In genomic region chr6:116135971-116136632, GRCm38 (mm10) we compare ENCODE assay signal across 10 mouse cellular contexts. TPM values are rescaled to one million over a fixed set of nuclear protein-coding genes. Genes with fewer than 3 reads are reported as not detected.
DNase-seq lines count a peak whose midpoint lies in the region; ATAC-seq lines count a peak whose summit lies in the region.
"Had no signal": no experiment of that assay in that cellular context is flagged by ENCODE, and none has a peak within 500 bp of the region (broad histone marks: within the 10 kb centered on the region; RNA-seq: fewer than 3 reads in every experiment).

No protein-coding gene starts in this region.

- no peak overlapping the region for H3K27ac ChIP-seq in embryonic facial prominence, embryonic 14.5 days (replicated peaks; ENCODE audit: low read depth, low read length)
- H3K27ac ChIP-seq in embryonic facial prominence, embryonic 10.5 days (replicated peaks) = no peak overlapping the region
- H3K27ac ChIP-seq in midbrain, embryonic 16.5 days (ENCODE audit: low read length) = no peak overlapping the region
- no peak overlapping the region for H3K27ac ChIP-seq in midbrain, embryonic 15.5 days
- H3K27ac ChIP-seq in forebrain, embryonic 15.5 days (replicated peaks) = no peak overlapping the region
- H3K27ac ChIP-seq: neural tube, embryonic 12.5 days had no signal

- WGBS in embryonic facial prominence, embryonic 14.5 days = 44% methylated on average over 7 of the region's 7 CpGs
- WGBS in embryonic facial prominence, embryonic 10.5 days = 63% methylated on average over 7 of the region's 7 CpGs
- 59% methylated on average over 7 of the region's 7 CpGs for WGBS in midbrain, embryonic 16.5 days
- 58% methylated on average over 7 of the region's 7 CpGs for WGBS in midbrain, embryonic 15.5 days
- 60% methylated on average over 7 of the region's 7 CpGs for WGBS in forebrain, embryonic 15.5 days

- H3K9ac ChIP-seq in embryonic facial prominence, embryonic 14.5 days (ENCODE audit: low read depth, low read length) = no peak overlapping the region
- H3K9ac ChIP-seq in midbrain, embryonic 16.5 days (ENCODE audit: low read depth, low read length) = no peak overlapping the region
- no peak overlapping the region for H3K9ac ChIP-seq in midbrain, embryonic 15.5 days
- no peak overlapping the region for H3K9ac ChIP-seq in forebrain, embryonic 15.5 days (replicated peaks)
- H3K9ac ChIP-seq: neural tube, embryonic 12.5 days had no signal

- peaks cover 6% of the 10 kb centered on the region; the same call in 1 of the 2 replicates for H3K36me3 ChIP-seq in embryonic facial prominence, embryonic 14.5 days (ENCODE audit: control insufficient read depth, insufficient read depth, low read length)
- H3K36me3 ChIP-seq in embryonic facial prominence, embryonic 10.5 days (replicated peaks) = peaks cover 5% of the 10 kb centered on the region
- H3K36me3 ChIP-seq in midbrain, embryonic 16.5 days (ENCODE audit: control insufficient read depth, insufficient read depth, low read length) = no peaks in the 10 kb centered on the region
- no peaks in the 10 kb centered on the region for H3K36me3 ChIP-seq in midbrain, embryonic 15.5 days (replicated peaks)
- no peaks in the 10 kb centered on the region for H3K36me3 ChIP-seq in forebrain, embryonic 15.5 days

- no peak overlapping the region for H3K4me2 ChIP-seq in embryonic facial prominence, embryonic 14.5 days (ENCODE audit: low read depth, low read length)
- H3K4me2 ChIP-seq in midbrain, embryonic 16.5 days (ENCODE audit: low read length) = no peak overlapping the region
- no peak overlapping the region for H3K4me2 ChIP-seq in midbrain, embryonic 15.5 days
- H3K4me2 ChIP-seq in forebrain, embryonic 15.5 days (replicated peaks) = no peak overlapping the region
- H3K4me2 ChIP-seq: neural tube, embryonic 12.5 days had no signal

- no peaks in the 10 kb centered on the region for H3K27me3 ChIP-seq in embryonic facial prominence, embryonic 14.5 days (replicated peaks; ENCODE audit: control insufficient read depth, insufficient read depth, low read length)
- H3K27me3 ChIP-seq in embryonic facial prominence, embryonic 10.5 days (replicated peaks; ENCODE audit: low read depth, poor library complexity, severe bottlenecking) = no peaks in the 10 kb centered on the region
- H3K27me3 ChIP-seq in midbrain, embryonic 16.5 days (ENCODE audit: control insufficient read depth, insufficient read depth, low read depth, low read length) = no peaks in the 10 kb centered on the region
- no peaks in the 10 kb centered on the region for H3K27me3 ChIP-seq in midbrain, embryonic 15.5 days (replicated peaks)
- H3K27me3 ChIP-seq in forebrain, embryonic 15.5 days = no peaks in the 10 kb centered on the region
- H3K27me3 ChIP-seq: neural tube, embryonic 12.5 days had no signal

- no peak overlapping the region for H3K4me3 ChIP-seq in embryonic facial prominence, embryonic 14.5 days (ENCODE audit: low read depth, low read length)
- H3K4me3 ChIP-seq in embryonic facial prominence, embryonic 10.5 days = no peak overlapping the region
- H3K4me3 ChIP-seq in midbrain, embryonic 16.5 days (ENCODE audit: low read depth, low read length) = no peak overlapping the region
- H3K4me3 ChIP-seq in midbrain, embryonic 15.5 days = no peak overlapping the region
- no peak overlapping the region for H3K4me3 ChIP-seq in forebrain, embryonic 15.5 days
- H3K4me3 ChIP-seq: neural tube, embryonic 12.5 days had no signal

- no peaks in the 10 kb centered on the region for H3K4me1 ChIP-seq in embryonic facial prominence, embryonic 14.5 days (ENCODE audit: control insufficient read depth, insufficient read depth, low read length)
- H3K4me1 ChIP-seq in embryonic facial prominence, embryonic 10.5 days = no peaks in the 10 kb centered on the region
- peaks cover 5% of the 10 kb centered on the region; the same call in 1 of the 2 replicates for H3K4me1 ChIP-seq in midbrain, embryonic 16.5 days (ENCODE audit: control insufficient read depth, insufficient read depth, low read length)
- H3K4me1 ChIP-seq in midbrain, embryonic 15.5 days = peaks cover 6% of the 10 kb centered on the region
- peaks cover 6% of the 10 kb centered on the region; the same call in 1 of the 2 replicates for H3K4me1 ChIP-seq in forebrain, embryonic 15.5 days
- H3K4me1 ChIP-seq: neural tube, embryonic 12.5 days had no signal

- no peaks in the 10 kb centered on the region for H3K9me3 ChIP-seq in embryonic facial prominence, embryonic 14.5 days (ENCODE audit: control insufficient read depth, low read length)
- H3K9me3 ChIP-seq in embryonic facial prominence, embryonic 10.5 days = no peaks in the 10 kb centered on the region
- H3K9me3 ChIP-seq in midbrain, embryonic 16.5 days (replicated peaks; ENCODE audit: control insufficient read depth, low read length, poor library complexity, severe bottlenecking) = no peaks in the 10 kb centered on the region
- H3K9me3 ChIP-seq in midbrain, embryonic 15.5 days = no peaks in the 10 kb centered on the region
- H3K9me3 ChIP-seq in forebrain, embryonic 15.5 days = no peaks in the 10 kb centered on the region
- H3K9me3 ChIP-seq: G1E; neural tube, embryonic 12.5 days had no signal

- DNase-seq in embryonic facial prominence, embryonic 14.5 days (ENCODE audit: low spot score) = peak; percentile 42
- DNase-seq in embryonic facial prominence, embryonic 10.5 days (ENCODE audit: low spot score) = no peak
- peak; percentile 47 to 58 for DNase-seq in cerebellum, adult 18-20 months
- DNase-seq in kidney, postnatal 10 days = peak; percentile 44

- ATAC-seq in embryonic facial prominence, embryonic 14.5 days (ENCODE audit: low read depth) = no peak
- ATAC-seq in midbrain, embryonic 16.5 days = peak; percentile 45; the same call in 1 of the 2 replicates
- no peak for ATAC-seq in midbrain, embryonic 15.5 days (replicated peaks)
- peak; percentile 87 for ATAC-seq in megakaryocyte-erythroid progenitor cell, adult 5-6 weeks (replicated peaks; ENCODE audit: low FRiP score, low TSS enrichment, poor library complexity, severe bottlenecking)
- no peak for ATAC-seq in forebrain, embryonic 15.5 days (replicated peaks)

RNA-seq across cellular contexts. Expression of gene Tmcc1, which starts 57.2 kb away (rescaled TPM):
- 10.7 and 11.1 TPM in 2 replicates for polyA plus RNA-seq in embryonic facial prominence, embryonic 14.5 days (2014; fragmentation: Nextera tagmentation; extraction: Ambion mirVana)
- 15.4 and 15.5 TPM in 2 replicates for polyA plus RNA-seq in embryonic facial prominence, embryonic 10.5 days (2016; fragmentation: Nextera tagmentation; extraction: Ambion mirVana)
- polyA plus RNA-seq in midbrain, embryonic 16.5 days (2015; fragmentation: Nextera tagmentation; extraction: Ambion mirVana) = 27.1 and 30.8 TPM in 2 replicates
- polyA plus RNA-seq in midbrain, embryonic 15.5 days (2015; fragmentation: Nextera tagmentation; extraction: Ambion mirVana) = 28.8 and 31.1 TPM in 2 replicates
- total RNA-seq in megakaryocyte-erythroid progenitor cell, adult 5-6 weeks (2014; fragmentation: Nextera tagmentation) = 9.1 and 12.1 TPM in 2 replicates
- total RNA-seq in megakaryocyte-erythroid progenitor cell, adult 5-6 weeks (2017) = 9.1 and 9.8 TPM in 2 replicates
- 36.5 and 36.7 TPM in 2 replicates for polyA plus RNA-seq in forebrain, embryonic 15.5 days (2015; fragmentation: Nextera tagmentation; extraction: Ambion mirVana)

Comparison
In these comparisons a context has a peak if more than half of its experiments do, and no peak if none do; other contexts are left out.
1. ATAC-seq: peak in midbrain, embryonic 16.5 days (single experiment) and megakaryocyte-erythroid progenitor cell, adult 5-6 weeks (single experiment); none in embryonic facial prominence, embryonic 14.5 days (single experiment), midbrain, embryonic 15.5 days (single experiment) and forebrain, embryonic 15.5 days (single experiment).